Mouse (Mus musculus): ENCODE results near the gene Epb41l3.

DNA sequence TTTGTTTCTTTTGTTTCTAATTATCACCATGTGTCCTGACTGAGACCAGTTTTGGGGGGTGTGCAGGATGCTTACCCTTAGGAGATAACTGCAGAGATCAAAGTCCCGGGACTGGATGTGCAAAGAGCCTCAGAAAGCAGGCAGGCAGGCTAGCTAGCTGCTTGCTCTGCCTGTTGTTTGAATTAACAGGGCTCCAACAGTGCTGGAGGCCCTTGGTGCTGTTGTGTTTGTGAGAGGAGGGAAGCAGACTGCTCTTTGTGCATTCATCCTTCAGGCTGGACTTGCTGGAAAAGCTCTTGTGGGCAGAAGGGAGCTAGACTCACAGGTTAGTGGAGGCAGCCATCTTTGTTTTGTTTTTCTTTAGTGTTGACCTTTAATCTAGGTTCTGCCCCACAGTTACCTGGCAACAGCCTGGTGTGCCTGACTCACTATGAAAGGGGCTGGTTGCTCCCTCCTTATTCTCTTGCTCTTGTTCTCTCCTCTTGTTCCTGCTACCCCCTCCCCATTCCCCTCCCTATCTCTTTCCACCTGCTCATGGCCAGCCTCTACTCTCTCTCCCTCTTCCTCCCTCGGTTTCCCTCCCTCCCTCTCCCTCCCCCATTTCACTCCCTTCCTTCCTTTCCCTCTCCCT is 117.5 kb downstream of the Epb41l3 start:
- TF ChIP-seq CTCF (IDR thresholded peaks at IDR 0.05; ENCODE audit: borderline replicate concordance, insufficient read depth, low read length) (no peak), POLR2A (IDR thresholded peaks at IDR 0.05; ENCODE audit: low read depth, low read length) (no peak)

Data from embryonic fibroblast, embryonic 13.5 days (primary cell).